Mouse (Mus musculus): ENCODE measurements around the gene Ttll8. TPM values are rescaled to one million over a fixed set of nuclear protein-coding genes. Genes with fewer than 3 reads are reported as not detected.

Gene Ttll8
- polyA plus RNA-seq (2014; fragmentation: Nextera tagmentation; extraction: Ambion mirVana): not detected in 2 replicates

GRCm38 (mm10) chr15:88954368-88955072 is at the start of gene Ttll8:
Gene Ttll8, minus strand, starts transcription at chr15:88954418.
- peak within 1 kb of the TSS; percentile 18; the same call in 1 of the 2 replicates for H3K9ac ChIP-seq

DNA sequence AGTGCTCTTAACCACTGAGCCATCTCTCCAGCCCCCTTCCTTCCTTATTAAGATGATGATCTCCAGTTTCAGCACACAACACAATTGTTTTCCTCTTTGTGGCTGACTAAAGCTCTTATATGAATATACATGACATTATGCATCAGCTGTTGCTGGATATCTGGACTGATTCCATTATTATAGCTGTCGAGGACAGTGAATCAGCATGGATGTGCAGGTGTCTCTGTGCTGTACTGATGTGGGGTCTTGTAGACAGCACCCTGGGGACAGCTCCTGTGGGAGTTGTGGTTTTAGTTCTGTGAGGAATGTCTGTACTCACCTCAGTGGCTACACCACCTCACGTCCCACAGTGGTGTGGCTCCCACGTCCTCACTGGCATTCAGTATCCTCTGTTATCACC is 47.0 kb upstream of the Ttll8 start:
- no peaks in the 10 kb centered on the region for H3K4me1 ChIP-seq (ENCODE audit: insufficient read depth)
- no peaks in the 10 kb centered on the region for H3K36me3 ChIP-seq (ENCODE audit: insufficient read depth)
- WGBS: 77% methylated on average over 3 of the region's 3 CpGs
- no peak overlapping the region for H3K4me3 ChIP-seq (ENCODE audit: low read depth, low read length)
- no peak overlapping the region for H3K9ac ChIP-seq
- no peak for ATAC-seq (ENCODE audit: insufficient read depth)
- TF ChIP-seq CTCF (IDR thresholded peaks at IDR 0.05; ENCODE audit: low read depth): no peak
- DNase-seq: no peak
- H3K4me2 ChIP-seq: no peak overlapping the region
- no peak overlapping the region for H3K27ac ChIP-seq (ENCODE audit: low read depth)
- no peaks in the 10 kb centered on the region for H3K27me3 ChIP-seq (ENCODE audit: insufficient read depth, low read length)
- no peaks in the 10 kb centered on the region for H3K9me3 ChIP-seq (ENCODE audit: low read depth, low read length)

More at GRCm38 (mm10) chr15:88954368-88955072, at the start of gene Ttll8:
- Histone ChIP-seq H3K4me1 (ENCODE audit: insufficient read depth) (no peaks in the 10 kb centered on the region), H3K27me3 (ENCODE audit: insufficient read depth, low read length) (peaks cover 18% of the 10 kb centered on the region), H3K36me3 (ENCODE audit: insufficient read depth) (no peaks in the 10 kb centered on the region), H3K4me3 (ENCODE audit: low read depth, low read length) (peak within 1 kb of the TSS; percentile 30), H3K4me2 (peak within 1 kb of the TSS; percentile 67), H3K9me3 (ENCODE audit: low read depth, low read length) (no peaks in the 10 kb centered on the region), H3K27ac (ENCODE audit: low read depth) (no peak within 1 kb of the TSS)
- peak; percentile 35 for DNase-seq
- ATAC-seq (ENCODE audit: insufficient read depth): peak; percentile 85; the same call in 1 of the 2 replicates
- TF ChIP-seq CTCF (IDR thresholded peaks at IDR 0.05; ENCODE audit: low read depth): no peak
- WGBS: 4% methylated on average over 53 of the region's 53 CpGs

- TF ChIP-seq CTCF (IDR thresholded peaks at IDR 0.05; ENCODE audit: low read depth): no peak
- no peak for ATAC-seq (ENCODE audit: insufficient read depth)
- Histone ChIP-seq H3K4me2 (no peak overlapping the region), H3K36me3 (ENCODE audit: insufficient read depth) (no peaks in the 10 kb centered on the region), H3K27ac (ENCODE audit: low read depth) (no peak overlapping the region), H3K9me3 (ENCODE audit: low read depth, low read length) (no peaks in the 10 kb centered on the region), H3K27me3 (ENCODE audit: insufficient read depth, low read length) (no peaks in the 10 kb centered on the region), H3K4me3 (ENCODE audit: low read depth, low read length) (no peak overlapping the region), H3K9ac (no peak overlapping the region), H3K4me1 (ENCODE audit: insufficient read depth) (no peaks in the 10 kb centered on the region)
- 49% methylated on average over 2 of the region's 2 CpGs for WGBS
- no peak for DNase-seq
These were observed 46.1 kb upstream of the Ttll8 start for GRCm38 (mm10) chr15:89000367-89000766.

DNA sequence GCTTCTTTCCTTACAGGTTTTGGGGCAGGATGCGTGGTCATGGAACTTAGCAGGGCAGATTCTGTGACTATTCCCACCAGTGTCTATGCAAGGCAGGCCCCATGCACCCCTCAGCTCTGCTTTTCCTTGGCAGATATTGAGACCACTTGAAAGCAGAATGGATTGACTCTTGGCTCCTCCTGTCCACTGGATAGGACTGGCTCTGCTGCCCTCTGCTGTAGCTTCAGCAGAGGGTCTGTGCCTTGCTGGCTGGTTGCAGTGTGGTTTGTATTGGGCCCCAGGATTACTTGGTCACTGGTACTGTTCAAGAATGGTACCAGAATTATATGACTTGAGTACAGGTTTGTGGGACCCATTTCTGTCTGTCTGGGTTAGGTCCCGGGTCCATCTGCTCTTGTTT is 44.9 kb upstream of the Ttll8 start:
- peak; percentile 51 for TF ChIP-seq CTCF (IDR thresholded peaks at IDR 0.05; ENCODE audit: low read depth)
- peak; percentile 25 for DNase-seq
- Histone ChIP-seq H3K4me1 (ENCODE audit: insufficient read depth) (no peaks in the 10 kb centered on the region), H3K27ac (ENCODE audit: low read depth) (no peak overlapping the region), H3K27me3 (ENCODE audit: insufficient read depth, low read length) (no peaks in the 10 kb centered on the region), H3K9me3 (ENCODE audit: low read depth, low read length) (no peaks in the 10 kb centered on the region), H3K36me3 (ENCODE audit: insufficient read depth) (no peaks in the 10 kb centered on the region), H3K9ac (no peak overlapping the region), H3K4me2 (no peak overlapping the region), H3K4me3 (ENCODE audit: low read depth, low read length) (no peak overlapping the region)
- 65% methylated on average over 2 of the region's 2 CpGs for WGBS
- no peak for ATAC-seq (ENCODE audit: insufficient read depth)

GRCm38 (mm10) chr15:88998636-88999035 is 44.4 kb upstream of the Ttll8 start:
- H3K27ac ChIP-seq (ENCODE audit: low read depth): no peak overlapping the region
- WGBS: 65% methylated on average over 8 of the region's 8 CpGs
- H3K4me2 ChIP-seq: no peak overlapping the region
- no peak overlapping the region for H3K4me3 ChIP-seq (ENCODE audit: low read depth, low read length)
- no peaks in the 10 kb centered on the region for H3K9me3 ChIP-seq (ENCODE audit: low read depth, low read length)
- H3K4me1 ChIP-seq (ENCODE audit: insufficient read depth): no peaks in the 10 kb centered on the region
- no peaks in the 10 kb centered on the region for H3K27me3 ChIP-seq (ENCODE audit: insufficient read depth, low read length)
- no peak overlapping the region for H3K9ac ChIP-seq
- TF ChIP-seq CTCF (IDR thresholded peaks at IDR 0.05; ENCODE audit: low read depth): no peak
- DNase-seq (no peak), ATAC-seq (ENCODE audit: insufficient read depth) (no peak)
- no peaks in the 10 kb centered on the region for H3K36me3 ChIP-seq (ENCODE audit: insufficient read depth)

DNA sequence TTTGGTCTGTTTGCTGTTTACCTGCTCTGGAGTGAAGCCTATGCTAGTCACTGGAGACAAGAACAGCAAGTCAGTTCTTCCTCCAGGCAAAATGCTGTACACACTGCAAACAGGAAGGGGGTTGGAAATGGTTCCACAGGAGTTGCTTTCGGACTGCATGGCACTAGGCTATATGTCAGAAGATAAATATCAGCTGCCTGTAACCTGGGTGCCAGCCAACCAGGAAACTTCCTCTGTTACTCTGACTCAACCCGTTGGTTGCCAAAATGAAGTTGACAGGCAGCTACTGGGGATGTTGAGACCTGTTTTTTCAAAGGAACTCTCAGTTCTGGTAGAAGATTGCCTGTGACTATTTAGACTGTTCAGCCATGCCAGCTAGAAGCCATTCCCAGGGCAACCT is 35.0 kb upstream of the Ttll8 start:
- ATAC-seq (ENCODE audit: insufficient read depth) (no peak), DNase-seq (no peak)
- no peaks in the 10 kb centered on the region for H3K4me1 ChIP-seq (ENCODE audit: insufficient read depth)

GRCm38 (mm10) chr15:88982534-88983079 is 28.4 kb upstream of the Ttll8 start, which contains the start of gene Mov10l1:
Gene Mov10l1, plus strand, starts transcription at chr15:88982909.
- no peak within 1 kb of the TSS for H3K4me3 ChIP-seq (ENCODE audit: low read depth, low read length)
- no peak for ATAC-seq (ENCODE audit: insufficient read depth)
- no peaks in the 10 kb centered on the region for H3K36me3 ChIP-seq (ENCODE audit: insufficient read depth)
- no peak within 1 kb of the TSS for H3K27ac ChIP-seq (ENCODE audit: low read depth)
- no peaks in the 10 kb centered on the region for H3K9me3 ChIP-seq (ENCODE audit: low read depth, low read length)
- H3K27me3 ChIP-seq (ENCODE audit: insufficient read depth, low read length): no peaks in the 10 kb centered on the region
- DNase-seq: no peak
- H3K4me2 ChIP-seq: no peak within 1 kb of the TSS
- H3K9ac ChIP-seq: no peak within 1 kb of the TSS
- 91% methylated on average over 31 of the region's 31 CpGs for WGBS
- H3K4me1 ChIP-seq (ENCODE audit: insufficient read depth): no peaks in the 10 kb centered on the region
- no peak for TF ChIP-seq CTCF (IDR thresholded peaks at IDR 0.05; ENCODE audit: low read depth)

More for the DNA sequence above, 35.0 kb upstream of the Ttll8 start:
- Histone ChIP-seq H3K9ac (no peak overlapping the region), H3K27me3 (ENCODE audit: insufficient read depth, low read length) (no peaks in the 10 kb centered on the region), H3K4me3 (ENCODE audit: low read depth, low read length) (no peak overlapping the region), H3K36me3 (ENCODE audit: insufficient read depth) (no peaks in the 10 kb centered on the region), H3K9me3 (ENCODE audit: low read depth, low read length) (no peaks in the 10 kb centered on the region), H3K4me2 (no peak overlapping the region), H3K27ac (ENCODE audit: low read depth) (no peak overlapping the region)
- TF ChIP-seq CTCF (IDR thresholded peaks at IDR 0.05; ENCODE audit: low read depth): no peak
- 49% methylated on average over 2 of the region's 2 CpGs for WGBS
